Mouse (Mus musculus) spleen, postnatal 14 days (tissue): ENCODE measurements around the gene Rbm20.

Experiments
- DNase-seq, 2 experiments: peaks; one replicate each; pipeline ENCODE4 v3.0.0; 2021 to 2022; ENCODE audit warnings: low spot score in 2 of 2

The Rbm20 gene

DNA sequence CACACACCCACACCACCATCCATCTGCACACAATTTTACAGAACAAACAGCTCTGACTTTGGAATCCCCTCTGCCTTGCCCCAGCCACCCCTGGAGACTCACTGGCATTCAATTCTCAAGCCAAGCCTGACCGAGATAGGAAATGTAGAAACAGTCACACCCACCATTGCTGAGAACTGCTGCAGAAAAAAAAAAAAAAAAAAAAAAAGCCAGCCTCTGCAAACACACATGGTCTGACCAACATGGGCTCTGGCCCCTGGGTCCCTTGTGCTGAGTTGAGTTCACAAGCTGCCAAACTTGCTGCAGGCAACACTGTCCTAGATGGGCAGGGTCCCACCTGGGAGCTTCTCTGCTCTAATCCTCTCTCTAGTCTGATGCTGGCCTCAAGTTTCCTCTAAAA is 200.7 kb downstream of the Rbm20 start:
- no peak for DNase-seq

DNA sequence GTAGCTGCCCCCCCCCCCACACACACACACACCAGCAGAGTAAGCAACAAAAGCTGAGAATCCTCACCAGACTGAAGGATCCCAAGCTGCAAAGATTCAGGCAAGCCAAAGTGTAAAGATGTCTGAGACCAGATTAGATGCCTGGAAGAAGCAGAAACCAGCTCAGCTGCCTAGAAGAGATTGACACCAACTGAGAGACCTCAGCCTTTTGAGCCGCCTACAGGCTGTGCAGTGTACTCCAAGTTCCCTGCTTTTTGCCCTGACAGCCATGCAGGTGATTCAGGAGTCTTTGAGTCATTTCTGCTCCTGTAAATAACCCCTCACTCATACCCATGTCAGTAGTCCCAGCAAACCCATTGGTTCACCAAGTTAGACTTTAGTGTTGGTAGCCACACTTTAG is 203.4 kb downstream of the Rbm20 start:
- no peak for DNase-seq

DNA sequence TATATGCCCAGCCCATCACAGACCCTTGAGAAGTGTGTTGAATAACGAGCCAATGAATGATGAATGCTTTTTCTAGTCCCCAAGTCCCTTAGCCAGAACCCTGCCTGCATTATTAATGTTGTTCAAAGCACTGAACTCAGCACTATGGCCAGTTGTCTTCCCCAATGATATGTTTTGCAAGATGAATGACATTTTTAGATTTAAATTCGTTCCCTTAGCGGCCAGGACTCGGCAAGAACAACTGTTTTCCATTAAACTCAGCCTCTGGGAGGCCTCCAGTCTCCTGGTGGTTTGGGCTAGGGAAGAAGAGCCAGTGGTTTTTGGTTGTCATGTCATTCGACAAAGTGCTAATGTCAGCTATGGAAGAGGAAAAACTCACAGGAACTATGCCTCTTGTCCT is 204.7 kb downstream of the Rbm20 start:
- no peak for DNase-seq

DNA sequence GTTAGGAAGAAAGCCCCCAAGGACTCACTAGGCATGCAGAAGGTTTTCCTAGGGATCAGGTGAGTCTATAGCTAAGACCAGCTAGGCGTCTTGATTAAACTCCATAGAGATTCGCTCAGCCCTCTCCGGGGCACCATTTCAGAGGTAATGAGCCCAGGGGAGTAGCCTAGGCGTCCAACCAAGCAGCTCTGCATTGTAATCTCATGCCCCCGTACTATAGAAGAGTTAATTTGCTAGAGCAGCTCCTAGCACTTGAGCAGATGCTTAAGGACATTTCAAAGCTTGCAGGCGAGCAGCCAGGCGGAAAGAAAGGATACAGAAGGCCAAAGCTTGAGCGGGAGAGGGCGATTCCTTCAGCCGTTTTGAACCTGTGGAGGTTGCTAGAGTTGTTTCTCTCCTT is 208.3 kb downstream of the Rbm20 start:
- DNase-seq = no peak

DNA sequence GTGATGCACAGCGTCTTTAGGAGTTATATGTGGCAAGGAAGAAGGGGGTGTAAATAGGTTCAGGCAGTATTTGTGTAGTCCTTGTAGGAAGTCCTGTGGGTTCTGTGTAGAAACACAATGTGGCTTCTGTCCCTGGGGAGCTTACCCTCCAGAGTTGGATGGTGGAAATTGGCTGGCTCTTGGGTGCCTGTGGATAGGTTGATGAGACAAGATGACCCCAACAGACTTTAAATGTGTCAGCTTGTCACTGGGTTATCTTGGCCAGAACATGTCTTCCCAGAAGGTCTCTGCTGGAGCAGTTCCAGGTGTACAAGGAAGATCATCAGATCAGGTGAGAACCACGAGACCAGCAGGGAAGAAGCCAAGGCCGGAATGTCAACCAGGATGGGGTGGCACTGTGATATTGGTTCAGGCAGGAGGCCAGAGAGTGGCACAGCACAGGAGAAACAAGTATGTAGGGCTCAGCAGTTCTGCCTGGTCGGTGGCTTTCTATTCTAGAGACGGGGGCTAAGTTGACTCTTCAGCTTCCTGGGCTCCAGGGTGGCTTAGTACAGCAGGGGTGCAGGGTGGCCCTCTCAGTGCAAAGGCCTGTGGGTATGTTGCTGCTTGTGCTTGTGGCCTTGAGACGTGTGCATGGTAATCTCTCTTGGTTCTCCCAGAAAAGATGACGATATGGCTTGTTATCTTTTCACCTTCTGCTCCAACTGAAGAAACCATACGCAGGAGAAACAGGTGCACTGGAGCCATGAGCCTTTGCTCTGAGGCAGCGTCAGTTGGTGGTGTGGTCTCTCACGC is 209.7 kb downstream of the Rbm20 start:
- DNase-seq = no peak

DNA sequence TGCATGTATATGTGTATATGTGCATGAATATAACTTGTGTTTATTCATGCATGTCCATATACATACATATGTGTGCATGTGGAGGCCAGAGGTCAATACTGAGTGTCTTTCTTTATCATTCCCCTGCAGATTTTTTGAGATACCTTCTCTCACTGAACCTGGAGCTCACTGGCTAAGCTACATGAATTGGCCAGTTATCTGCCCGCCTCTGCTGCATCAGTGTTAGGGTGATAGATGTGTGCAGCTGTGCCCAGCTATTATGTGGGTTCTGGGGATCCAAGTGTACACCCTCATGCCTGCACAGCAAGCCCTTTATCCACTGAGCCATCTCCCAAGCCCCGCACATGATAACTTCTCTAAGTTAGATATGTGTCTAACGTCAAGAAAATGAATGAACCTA is 210.7 kb downstream of the Rbm20 start:
- DNase-seq = no peak

DNA sequence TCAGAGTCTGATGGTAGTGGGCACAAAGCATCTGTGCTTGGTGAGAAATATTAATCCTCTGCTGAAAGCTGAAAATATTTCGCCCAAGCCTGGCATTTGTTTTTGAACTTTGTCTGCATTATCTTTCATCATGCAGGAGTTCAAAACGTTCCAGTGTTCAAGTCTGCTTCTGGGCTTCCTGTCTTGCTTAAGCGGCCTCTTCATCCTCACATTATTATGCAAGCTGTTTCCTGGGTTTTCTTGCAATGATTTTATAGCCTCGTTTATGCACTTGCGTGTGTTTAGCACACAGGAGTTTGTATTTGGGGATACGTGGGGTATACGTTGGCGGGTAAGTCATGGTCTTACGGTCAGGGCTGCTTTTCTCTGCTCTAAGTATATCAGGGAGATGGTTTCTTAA is 211.2 kb downstream of the Rbm20 start:
- DNase-seq = no peak

DNA sequence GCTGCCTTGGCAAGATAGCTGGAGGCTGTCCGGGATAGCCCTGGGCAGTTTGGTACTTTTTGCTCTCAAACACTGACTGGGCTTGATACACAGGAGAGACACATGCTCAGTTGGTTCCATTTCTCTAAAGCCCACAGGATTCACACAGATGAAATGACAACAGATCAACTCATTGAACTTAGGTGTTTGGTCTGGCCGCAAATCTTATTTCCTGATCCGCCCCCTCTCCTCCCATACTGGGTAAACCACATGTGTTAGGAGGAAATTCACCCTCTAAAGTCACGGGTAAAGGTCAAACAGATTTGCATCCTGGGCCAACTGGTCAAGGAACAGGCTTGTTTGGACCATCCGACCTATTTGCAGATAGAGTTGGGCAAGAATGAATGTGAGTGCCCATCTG is 212.4 kb downstream of the Rbm20 start:
- no peak for DNase-seq

DNA sequence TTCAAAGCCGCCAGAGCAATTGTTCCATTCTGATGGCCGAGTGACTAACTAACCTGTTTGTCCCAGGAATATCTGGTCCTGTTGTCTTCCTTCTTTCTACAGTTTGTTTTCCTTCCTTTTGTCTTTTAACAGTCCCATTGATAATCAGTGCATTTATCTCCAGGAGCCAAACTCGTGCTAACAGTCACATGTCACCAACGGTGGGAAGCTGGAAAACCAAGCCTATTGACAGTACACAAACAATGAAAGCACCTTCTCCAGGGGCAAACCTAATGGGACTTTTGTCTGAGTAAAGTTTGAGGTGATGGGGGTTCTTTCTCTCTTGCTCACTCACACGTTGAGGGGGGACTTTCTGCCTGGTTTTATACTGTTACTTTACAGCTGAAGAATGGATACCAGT is 213.2 kb downstream of the Rbm20 start:
- no peak for DNase-seq

DNA sequence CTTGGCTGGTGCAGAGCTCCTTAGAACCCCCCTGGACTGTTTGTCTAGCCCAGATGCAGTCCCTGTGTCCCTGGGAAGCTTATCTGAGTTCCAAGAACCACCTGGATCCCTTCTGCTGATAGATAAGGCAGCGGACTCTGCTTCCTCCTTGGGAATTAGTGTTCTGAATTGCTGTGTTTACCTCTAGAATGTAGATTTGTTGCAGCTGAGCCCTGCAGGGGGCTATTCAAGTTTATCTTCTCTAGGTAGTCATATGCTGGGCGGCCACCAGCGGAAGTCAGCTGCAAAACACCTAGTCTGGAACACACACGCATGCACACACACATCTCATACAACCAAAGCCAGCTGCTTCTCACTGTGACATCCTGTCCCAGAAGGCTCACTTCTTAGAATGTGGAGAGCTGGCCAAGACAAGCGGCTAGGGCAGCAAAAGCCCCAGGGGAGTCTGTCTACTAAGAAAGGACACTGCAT is 213.7 kb downstream of the Rbm20 start:
- DNase-seq = peak; percentile 41 to 53

DNA sequence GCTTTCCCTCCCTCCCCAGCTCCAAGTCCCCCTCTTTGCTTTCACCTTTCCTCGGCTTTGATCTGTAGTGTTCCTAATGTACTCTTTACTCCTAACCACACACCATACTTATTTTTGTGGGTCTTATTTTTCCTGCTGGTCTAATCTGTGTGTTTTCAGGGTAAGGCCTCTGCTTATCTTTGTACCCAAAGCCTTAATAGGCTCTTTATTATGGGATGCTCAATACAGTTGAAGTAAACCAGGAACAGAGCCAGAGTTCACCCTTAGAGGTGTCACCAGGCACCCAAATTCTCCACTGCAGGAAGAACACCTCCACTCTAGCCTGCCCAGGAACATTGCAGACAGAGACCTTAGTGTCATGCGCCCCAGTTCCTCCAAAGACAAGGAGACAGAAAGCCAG is 214.5 kb downstream of the Rbm20 start:
- no peak for DNase-seq

DNA sequence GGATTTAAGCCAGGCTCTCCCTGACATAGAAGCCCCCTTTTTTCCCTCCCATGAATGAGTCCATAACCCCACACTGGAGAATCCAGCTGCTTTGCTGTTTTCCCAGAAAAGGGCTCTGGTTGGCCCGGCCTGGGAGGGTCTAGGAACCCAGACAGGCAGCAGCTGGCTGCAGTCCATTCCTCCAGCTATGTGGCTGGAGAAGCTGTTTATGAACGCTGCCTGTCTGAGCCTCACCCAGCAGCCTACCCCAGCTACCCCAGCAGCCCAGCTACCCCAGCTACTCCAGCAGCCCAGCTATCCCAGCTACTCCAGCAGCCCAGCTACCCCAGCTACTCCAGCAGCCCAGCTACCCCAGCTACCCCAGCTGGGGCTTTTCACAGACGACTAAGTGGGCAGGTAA is 215.0 kb downstream of the Rbm20 start, which contains the start of gene Pdcd4:
TSS of gene Pdcd4 (plus strand) at position 171 of the 400 bp plus-strand sequence.
- DNase-seq = no peak

DNA sequence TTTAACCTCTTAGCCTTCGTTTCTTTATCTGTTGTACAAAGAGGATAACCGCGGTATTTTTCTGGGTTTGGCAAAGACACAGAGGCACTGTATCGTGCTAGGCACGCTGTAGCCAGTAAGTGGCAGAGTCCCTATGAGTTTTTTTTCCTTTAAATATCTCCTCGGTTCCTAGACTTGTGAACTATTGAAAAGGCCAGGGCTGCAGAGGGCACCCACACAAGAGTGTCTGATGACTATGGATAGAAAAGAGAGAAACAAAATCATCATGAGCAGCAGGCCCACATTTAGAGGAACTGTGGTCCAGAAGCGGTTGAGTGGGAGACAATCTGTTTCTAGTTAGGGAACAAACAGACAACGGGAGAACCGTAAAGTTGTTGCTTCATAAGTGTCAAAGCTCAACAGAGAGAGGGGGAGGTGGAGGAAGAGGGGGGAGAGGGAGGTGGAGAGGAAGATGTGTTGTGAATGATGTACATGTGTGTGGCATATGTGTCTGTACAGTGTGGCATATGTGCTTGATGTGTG is 215.8 kb downstream of the Rbm20 start:
- DNase-seq = no peak

DNA sequence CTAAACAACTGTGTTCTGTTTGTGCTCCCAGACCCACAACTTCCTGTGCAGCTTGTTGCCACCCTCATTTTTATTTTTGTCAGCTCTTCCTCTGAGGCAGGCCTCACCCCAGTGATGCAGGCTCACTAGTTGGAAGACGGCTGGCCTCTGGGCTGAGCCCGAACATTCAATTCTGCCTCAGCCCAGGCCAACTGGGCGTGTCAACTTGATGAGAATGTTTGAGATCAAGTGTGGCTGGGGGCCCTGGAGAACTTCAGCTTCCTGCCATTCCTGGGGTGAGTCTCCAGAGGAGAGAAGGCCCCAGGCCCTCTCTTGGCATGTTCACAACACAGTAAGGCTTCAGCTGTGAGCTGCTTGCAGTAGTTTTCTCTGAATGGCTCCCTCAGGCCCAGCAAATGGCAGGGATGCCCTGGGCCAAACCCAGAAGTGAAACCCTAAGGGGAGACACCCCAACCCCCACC is 216.6 kb downstream of the Rbm20 start:
- DNase-seq = no peak

DNA sequence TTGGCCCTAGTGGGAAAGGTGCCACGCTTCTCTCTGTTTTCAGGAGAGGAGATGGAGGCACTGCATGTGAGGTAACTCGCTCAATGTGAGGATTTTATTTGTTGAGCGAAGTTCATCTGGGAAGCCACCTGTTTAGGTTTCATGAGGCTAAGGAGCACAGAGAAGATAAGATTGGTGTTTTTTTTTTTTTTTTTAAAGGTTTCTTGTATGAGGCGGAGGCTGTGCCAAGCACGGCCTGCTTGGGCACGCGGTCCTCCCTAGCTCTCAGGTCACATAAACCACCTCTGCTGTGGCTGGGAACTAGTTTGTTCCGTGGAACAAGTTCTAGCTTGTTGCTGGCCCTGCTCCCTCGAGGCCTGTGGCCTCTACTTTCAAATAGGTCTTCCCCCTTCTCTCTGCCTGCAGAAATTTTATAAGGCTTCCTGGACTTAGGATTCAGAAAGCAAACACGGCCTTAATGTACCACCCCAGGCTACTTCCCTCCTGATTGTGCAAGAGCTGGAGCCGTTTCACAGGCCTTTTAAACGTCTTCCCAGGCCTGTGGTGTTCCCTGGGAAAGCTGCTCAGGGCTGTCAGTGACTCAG is 217.5 kb downstream of the Rbm20 start:
- DNase-seq = no peak

DNA sequence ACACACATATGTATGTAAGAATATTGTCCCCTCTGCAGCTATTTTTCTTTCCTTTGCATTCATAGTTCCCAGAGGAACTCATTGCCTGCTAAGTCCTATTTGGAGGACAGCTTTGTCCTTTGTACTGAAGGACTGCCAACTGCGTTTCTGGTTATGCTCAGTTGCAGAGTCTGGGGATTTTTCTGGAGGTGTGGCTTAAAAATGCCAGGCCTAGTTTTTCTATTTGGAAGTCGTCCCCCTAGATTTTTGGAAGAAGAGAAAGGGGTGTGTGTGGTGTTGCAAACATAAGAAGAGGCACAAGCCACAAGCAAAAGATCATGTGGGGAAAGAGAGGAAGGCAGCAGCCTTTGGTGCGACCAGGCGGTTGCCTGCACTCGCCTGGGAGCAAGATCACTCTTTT is 220.9 kb downstream of the Rbm20 start:
- DNase-seq = no peak

DNA sequence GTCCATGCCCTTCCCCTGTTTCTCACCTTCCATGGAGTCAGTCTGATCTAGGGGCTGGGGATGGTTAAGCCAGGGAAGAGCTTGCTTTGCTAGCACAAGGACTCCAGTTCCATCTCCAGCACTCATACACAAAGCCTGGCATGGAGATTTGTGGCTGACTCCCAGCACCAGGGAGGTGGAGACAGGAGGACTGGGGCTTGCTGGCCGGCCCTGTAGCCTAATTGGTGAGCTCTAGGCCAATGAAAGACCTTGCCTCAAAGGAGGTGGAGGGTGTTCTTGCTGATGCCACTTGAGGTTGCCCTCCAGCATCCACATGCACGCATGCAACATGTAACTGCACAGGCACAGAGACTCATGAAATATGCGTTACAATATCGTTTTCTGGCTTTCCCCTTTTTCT is 221.4 kb downstream of the Rbm20 start:
- DNase-seq = no peak

DNA sequence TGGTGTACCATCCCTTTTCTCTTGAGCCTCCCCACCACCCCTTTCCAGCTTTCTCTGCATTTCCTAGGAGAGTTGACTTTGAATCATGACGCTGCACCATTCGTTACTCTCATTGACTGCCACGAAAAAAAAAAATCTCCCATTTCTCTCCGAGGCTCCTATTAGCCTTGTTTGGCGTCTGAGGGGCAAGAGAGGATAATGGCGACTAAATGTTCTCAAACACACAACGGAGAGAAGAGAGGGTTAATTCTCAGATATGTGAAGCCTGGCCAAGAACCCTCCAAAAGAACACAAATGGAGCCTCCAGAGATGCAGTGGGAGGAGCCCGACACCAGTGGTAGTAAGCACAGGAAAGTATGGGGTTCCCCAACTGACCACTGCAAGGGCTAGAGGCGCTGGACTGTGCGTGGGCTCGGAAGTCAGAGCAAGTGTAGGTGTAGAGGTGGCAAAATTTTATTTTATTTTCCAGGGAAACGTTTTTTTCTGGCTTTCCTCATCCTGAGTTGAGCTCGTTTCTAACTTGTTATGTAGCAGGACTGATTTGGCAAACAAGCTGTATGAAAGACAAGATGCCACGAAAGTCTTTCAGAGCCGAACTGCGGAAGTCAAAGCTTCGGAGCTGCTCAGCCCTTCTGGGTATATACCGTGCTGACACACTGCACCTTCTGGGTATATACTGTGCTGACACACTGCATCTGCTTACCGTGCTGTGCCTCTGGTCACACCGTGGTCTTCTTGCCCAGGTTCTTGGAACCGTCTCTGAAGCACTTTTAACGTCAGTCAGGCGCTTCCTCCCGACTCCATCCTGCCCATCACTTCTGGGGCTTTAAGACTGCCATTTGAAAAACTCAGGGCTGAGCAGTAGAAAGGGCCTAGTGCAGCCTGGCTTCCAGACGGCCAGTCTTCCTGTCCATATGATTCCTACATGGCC is 222.1 kb downstream of the Rbm20 start:
- DNase-seq = no peak

DNA sequence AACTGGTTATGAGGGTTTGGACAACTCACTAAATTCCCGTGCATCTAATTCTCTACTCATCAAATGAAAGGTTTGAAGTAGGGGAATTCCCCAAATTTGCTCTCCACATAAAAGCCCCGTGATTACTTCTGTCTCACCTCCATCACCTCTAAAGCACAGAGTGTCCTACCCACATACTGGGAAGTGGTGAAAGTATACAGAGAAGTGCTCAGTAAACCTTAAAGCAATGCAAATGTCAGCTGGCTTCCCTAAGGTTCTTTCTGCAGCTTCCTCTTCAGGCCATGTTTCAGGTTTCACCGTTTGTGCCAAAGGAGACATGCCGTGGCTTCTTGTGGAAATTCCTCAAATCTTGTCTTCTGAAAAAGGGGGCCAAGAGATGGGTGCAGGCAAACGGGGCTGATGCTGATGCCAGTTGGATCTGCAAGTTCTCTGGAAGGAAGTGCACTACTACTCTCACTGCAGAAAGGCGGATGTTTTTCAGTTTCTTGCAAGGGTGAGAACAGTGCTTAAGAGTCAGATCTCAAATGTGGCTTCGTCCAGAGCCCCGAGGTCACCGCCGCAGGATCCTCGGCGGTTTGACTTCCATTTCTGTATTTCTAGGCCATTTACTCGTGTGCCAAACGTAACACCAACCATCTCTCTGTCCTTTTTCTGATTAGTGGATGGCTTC is 223.0 kb downstream of the Rbm20 start:
- DNase-seq = no peak

DNA sequence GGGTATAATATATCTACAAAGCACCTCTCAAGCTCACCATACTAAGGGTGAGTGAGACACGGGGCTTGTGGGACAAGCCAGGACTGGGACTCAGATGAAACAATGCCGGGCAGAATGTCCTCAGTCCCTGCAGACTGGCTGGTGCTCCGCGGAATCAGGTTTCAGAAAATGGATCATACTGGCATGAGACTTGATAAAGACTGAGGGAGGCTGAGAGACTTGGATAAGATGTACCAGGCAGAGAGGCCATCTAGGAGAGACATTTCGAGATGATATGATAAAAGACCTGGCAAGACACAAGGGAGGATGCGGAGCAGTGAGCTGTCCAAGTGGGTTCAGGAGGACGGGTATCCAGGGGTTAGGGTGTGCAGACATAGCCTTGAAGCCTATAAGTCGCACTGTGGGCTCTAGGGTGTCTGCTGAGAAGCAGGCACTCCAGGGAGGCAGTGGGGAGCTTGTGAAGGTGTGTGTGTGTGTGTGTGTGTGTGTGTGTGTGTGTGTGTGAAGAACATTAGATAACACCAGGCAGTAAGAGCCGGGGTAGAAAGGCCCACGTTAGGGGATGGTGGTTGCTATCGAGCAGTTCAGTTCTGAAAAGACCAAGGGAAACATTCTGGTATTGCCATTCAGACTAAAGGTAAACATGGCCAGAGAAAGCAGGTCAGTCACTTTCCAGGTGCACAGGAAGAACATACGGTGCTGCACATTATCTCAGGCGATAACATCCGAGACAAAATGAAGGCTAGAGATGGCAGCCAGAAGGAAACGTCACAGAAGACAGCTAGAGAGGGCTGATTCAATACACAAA is 225.0 kb downstream of the Rbm20 start:
- DNase-seq = no peak
